Mouse (Mus musculus) megakaryocyte progenitor cell, adult 5-6 weeks (primary cell): Measurements from ENCODE around the gene Ankrd37. TPM values are rescaled to one million over a fixed set of nuclear protein-coding genes. Genes with fewer than 3 reads are reported as not detected.

Experiments used
- ATAC-seq: replicated peaks from 2 replicates; pipeline ENCODE4 v1.8.0; 2016; ENCODE audit warnings: mild to moderate bottlenecking, moderate TSS enrichment, inconsistent platforms; ENCODE audit not compliant: poor library complexity
- total RNA-seq, 2 experiments: library from RNA; stranded (forward) in 1 of 2; stranded (reverse) in 1 of 2; fragments of 157-497, 149-512 nt in 1 of 2; fragments of 200-1000 nt in 1 of 2; gene quantifications; 2 replicates each; pipeline versions ENCODE4 v1.2.3 to v1.2.4; 2015 to 2017

Ankrd37 gene
- total RNA-seq (2015) (4.3 and 6.1 TPM in 2 replicates), total RNA-seq (2017) (3.5 and 6.2 TPM in 2 replicates)

- ATAC-seq: no peak
Observed at GRCm38 (mm10) chr8:46005596-46005995, at the start of gene Ankrd37. Gene Ankrd37 (minus strand): TSS chr8:46005707.

- ATAC-seq: no peak
Observed at GRCm38 (mm10) chr8:46040260-46040659, 34.8 kb upstream of the Ankrd37 start.

- ATAC-seq: no peak
Observed at GRCm38 (mm10) chr8:46039666-46040065, 34.2 kb upstream of the Ankrd37 start.

GRCm38 (mm10) chr8:46036217-46036616 lies 30.7 kb upstream of the Ankrd37 start:
- no peak for ATAC-seq

GRCm38 (mm10) chr8:46024392-46024791 lies 18.9 kb upstream of the Ankrd37 start:
- no peak for ATAC-seq

- ATAC-seq: no peak
Observed at GRCm38 (mm10) chr8:46022758-46023157, 17.3 kb upstream of the Ankrd37 start.

GRCm38 (mm10) chr8:46022203-46022602 lies 16.7 kb upstream of the Ankrd37 start:
- no peak for ATAC-seq

- ATAC-seq: no peak
Observed at GRCm38 (mm10) chr8:46010746-46011680, 5.5 kb upstream of the Ankrd37 start.

GRCm38 (mm10) chr8:46010306-46010705 lies 4.8 kb upstream of the Ankrd37 start:
- ATAC-seq: no peak

- no peak for ATAC-seq
Observed at GRCm38 (mm10) chr8:46007050-46007672, 1.7 kb upstream of the Ankrd37 start.

GRCm38 (mm10) chr8:45999784-46000705 lies 5.5 kb downstream of the Ankrd37 start:
- ATAC-seq: peak; percentile 95

GRCm38 (mm10) chr8:45999138-45999783 lies 6.2 kb downstream of the Ankrd37 start, which contains the start of gene Lrp2bp:
Gene Lrp2bp (plus strand): TSS chr8:45999303.
- ATAC-seq: no peak

- no peak for ATAC-seq
Observed at GRCm38 (mm10) chr8:45998228-45998627, 7.3 kb downstream of the Ankrd37 start.

GRCm38 (mm10) chr8:45995576-45995975 lies 9.9 kb downstream of the Ankrd37 start:
- ATAC-seq: no peak

- ATAC-seq: peak; percentile 82
Observed at GRCm38 (mm10) chr8:45994111-45994510, 11.4 kb downstream of the Ankrd37 start.

- peak; percentile 54; the same call in 1 of the 2 replicates for ATAC-seq
Observed at GRCm38 (mm10) chr8:45990631-45991310, 14.7 kb downstream of the Ankrd37 start.

GRCm38 (mm10) chr8:45988189-45988588 lies 17.3 kb downstream of the Ankrd37 start:
- peak; percentile 64; the same call in 1 of the 2 replicates for ATAC-seq

- ATAC-seq: no peak
Observed at GRCm38 (mm10) chr8:45986665-45987064, 18.8 kb downstream of the Ankrd37 start.

- peak; percentile 51 for ATAC-seq
Observed at GRCm38 (mm10) chr8:45975837-45976468, 29.6 kb downstream of the Ankrd37 start.
